Mouse (Mus musculus) heart, embryonic 14.5 days (tissue): ENCODE results near the gene Actl6a. TPM values are rescaled to one million over a fixed set of nuclear protein-coding genes. Genes with fewer than 3 reads are reported as not detected.
A peak's percentile ranks its signal among the peaks of the same experiment; 100 is the strongest.
"Not testable (repeated sequence)": the region's sequence is repeated elsewhere in the genome, so short reads cannot be mapped to it uniquely, and the experiment has no call there.

ENCODE experiments used
- ATAC-seq: fragments of 200-750 bp; cut with Nextera tagmentation; 2 replicates; pipeline ENCODE4 v1.8.0; 2017; ENCODE audit warnings: low read depth, moderate TSS enrichment; ENCODE audit not compliant: insufficient number of reproducible peaks, insufficient read depth, low FRiP score
- H3K27ac ChIP-seq, 2 experiments: fragments of 200-500 bp in 1 of 2; fragments of 300-500 bp in 1 of 2; sonication (generic) in 1 of 2; replicated peaks in 1 of 2; 2 replicates each; pipeline ENCODE4 v1.5.1; 2012 to 2014; ENCODE audit warnings: low read depth in 2 of 2, low read length in 2 of 2, control low read depth in 1 of 2, mild to moderate bottlenecking in 1 of 2, mixed read lengths in 1 of 2; ENCODE audit not compliant: control insufficient read depth in 1 of 2, insufficient read depth in 1 of 2
- H3K27me3 ChIP-seq: fragments of 300-500 bp; sonication (generic); 2 replicates; pipeline ENCODE4 v1.6.1; 2014; ENCODE audit warnings: mild to moderate bottlenecking, low read length, control low read depth; ENCODE audit not compliant: control insufficient read depth, insufficient read depth
- H3K36me3 ChIP-seq: fragments of 300-500 bp; sonication (generic); 2 replicates; pipeline ENCODE4 v1.6.1; 2014; ENCODE audit warnings: mild to moderate bottlenecking, control low read depth, low read length, mixed read lengths; ENCODE audit not compliant: control insufficient read depth, insufficient read depth
- H3K4me1 ChIP-seq, 2 experiments: fragments of 200-500 bp in 1 of 2; fragments of 300-500 bp in 1 of 2; sonication (generic) in 1 of 2; 2 replicates each; pipeline ENCODE4 v1.6.1; 2012 to 2014; ENCODE audit warnings: low read length in 2 of 2, control low read depth in 1 of 2, mixed read lengths in 1 of 2; ENCODE audit not compliant: control insufficient read depth in 2 of 2, insufficient read depth in 2 of 2
- H3K4me2 ChIP-seq: fragments of 300-500 bp; sonication (generic); 2 replicates; pipeline ENCODE4 v1.6.1; 2014; ENCODE audit warnings: mild to moderate bottlenecking, low read length
- H3K4me3 ChIP-seq, 2 experiments: fragments of 200-500 bp in 1 of 2; fragments of 300-500 bp in 1 of 2; sonication (generic) in 1 of 2; 2 replicates each; pipeline ENCODE4 v1.5.1; 2012 to 2014; ENCODE audit warnings: low read length in 2 of 2, mild to moderate bottlenecking in 2 of 2, control low read depth in 1 of 2, low read depth in 1 of 2, moderate library complexity in 1 of 2; ENCODE audit not compliant: control insufficient read depth in 1 of 2, insufficient read depth in 1 of 2
- H3K9ac ChIP-seq: fragments of 300-500 bp; sonication (generic); 2 replicates; pipeline ENCODE4 v1.6.1; 2014; ENCODE audit warnings: mild to moderate bottlenecking, low read length
- H3K9me3 ChIP-seq: fragments of 300-500 bp; sonication (generic); 2 replicates; pipeline ENCODE4 v1.6.1; 2016; ENCODE audit warnings: low read length, control low read depth; ENCODE audit not compliant: control insufficient read depth
- WGBS: fragments of 180-500 bp; shearing (Covaris S2); extraction: QIAGEN DNeasy Blood & Tissue Kit; methylation state at CpG from one replicate; pipeline ENCODE4 v1.1.7; 2014; 5-methylcytosine and 5-hydroxymethylcytosine counted together
- polyA plus RNA-seq: library from polyadenylated mRNA; unstranded; fragments of >200 nt; fragmentation: Nextera tagmentation; extraction: Ambion mirVana; gene quantifications from 2 replicates; pipeline ENCODE4 v1.2.1, GENCODE M21; 2014

The Actl6a gene
- polyA plus RNA-seq, result 83.9 and 89.5 TPM in 2 replicates

- H3K4me2 ChIP-seq, H3K9me3 ChIP-seq, H3K27ac ChIP-seq, H3K4me3 ChIP-seq, H3K36me3 ChIP-seq, ATAC-seq, H3K9ac ChIP-seq, H3K27me3 ChIP-seq: not testable (repeated sequence)
- WGBS, result 71% methylated on average over 9 of the region's 9 CpGs
- H3K4me1 ChIP-seq, result peaks cover 0 to 10% of the 10 kb centered on the region in 2 experiments; a peak in 3 of 4 replicates
Observed at GRCm38 (mm10) chr3:32705647-32706348, at the start of gene Actl6a. TSS of gene Actl6a (plus strand) at chr3:32706298.

GRCm38 (mm10) chr3:32656398-32656994, 49.6 kb upstream of the Actl6a start:
- Histone ChIP-seq H3K27me3 (no peaks in the 10 kb centered on the region), H3K9me3 (no peaks in the 10 kb centered on the region), H3K4me2 (no peak overlapping the region), H3K36me3 (no peaks in the 10 kb centered on the region), H3K4me3 (no peak overlapping the region), H3K4me1 (peaks cover 5 to 7% of the 10 kb centered on the region in 2 experiments; a peak in 3 of 4 replicates), H3K9ac (no peak overlapping the region), H3K27ac (no peak overlapping the region)
- 64% methylated on average over 10 of the region's 10 CpGs for WGBS
- no peak for ATAC-seq

DNA sequence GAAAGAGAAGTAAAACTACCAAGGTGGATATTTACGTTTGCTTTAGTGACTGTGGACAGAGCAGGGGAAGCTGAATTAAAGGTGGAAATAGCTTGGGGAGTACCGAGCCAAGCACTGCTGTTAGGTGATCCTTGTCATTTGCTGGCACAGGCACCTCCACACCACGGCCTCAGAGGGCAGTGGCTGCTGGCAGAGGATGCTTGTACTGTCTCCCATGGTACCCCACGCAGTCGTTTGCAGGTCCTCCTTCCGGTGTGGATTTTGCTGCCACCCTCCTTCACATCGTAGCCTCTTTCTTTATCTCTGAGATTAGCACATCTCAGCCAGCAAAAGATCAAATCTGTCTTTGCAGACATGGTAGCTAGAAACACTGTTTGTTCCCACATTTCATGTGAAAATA, 47.7 kb upstream of the Actl6a start:
- Histone ChIP-seq H3K4me2 (peak overlapping the region; percentile 77), H3K9ac (peak overlapping the region; percentile 72), H3K4me3 (peak overlapping the region; percentile 42 to 53), H3K36me3 (no peaks in the 10 kb centered on the region), H3K4me1 (peaks cover 5 to 7% of the 10 kb centered on the region in 2 experiments; a peak in 3 of 4 replicates), H3K27ac (0 out of 4 replicates have a peak overlapping the region, but pooled peaks of 1 of the 2 experiments have one; percentile 55), H3K9me3 (no peaks in the 10 kb centered on the region), H3K27me3 (no peaks in the 10 kb centered on the region)
- no peak for ATAC-seq
- WGBS, result 28% methylated on average over 7 of the region's 7 CpGs

DNA sequence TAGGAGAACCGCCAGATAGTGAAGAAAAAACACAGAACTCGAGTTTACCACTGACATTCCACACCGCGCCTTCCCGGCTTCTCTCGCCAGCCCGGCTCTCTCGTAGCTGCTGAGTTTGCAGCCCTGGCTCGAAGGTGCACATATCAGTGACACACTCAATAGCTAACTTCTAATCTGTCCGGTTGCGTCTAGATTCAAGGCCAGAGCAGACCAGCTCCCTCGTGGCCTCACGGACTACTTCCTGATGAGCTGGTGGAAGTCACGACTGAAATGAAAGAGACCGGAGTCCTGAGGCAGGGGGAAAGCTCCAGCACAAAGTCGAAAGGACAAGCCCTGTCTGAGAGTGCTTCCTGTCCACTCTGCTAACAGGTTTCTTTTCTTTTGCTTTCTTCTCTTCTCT, 47.3 kb upstream of the Actl6a start:
- no peaks in the 10 kb centered on the region for H3K9me3 ChIP-seq
- no peaks in the 10 kb centered on the region for H3K36me3 ChIP-seq
- WGBS, result 10% methylated on average over 16 of the region's 16 CpGs
- peak overlapping the region; percentile 42 to 53 for H3K4me3 ChIP-seq
- peak overlapping the region; percentile 5 to 55; a peak in 2 of 4 replicates for H3K27ac ChIP-seq
- peaks cover 5 to 7% of the 10 kb centered on the region in 2 experiments; a peak in 3 of 4 replicates for H3K4me1 ChIP-seq
- peak overlapping the region; percentile 77 for H3K4me2 ChIP-seq
- no peak for ATAC-seq
- H3K27me3 ChIP-seq, result no peaks in the 10 kb centered on the region
- peak overlapping the region; percentile 72 for H3K9ac ChIP-seq

DNA sequence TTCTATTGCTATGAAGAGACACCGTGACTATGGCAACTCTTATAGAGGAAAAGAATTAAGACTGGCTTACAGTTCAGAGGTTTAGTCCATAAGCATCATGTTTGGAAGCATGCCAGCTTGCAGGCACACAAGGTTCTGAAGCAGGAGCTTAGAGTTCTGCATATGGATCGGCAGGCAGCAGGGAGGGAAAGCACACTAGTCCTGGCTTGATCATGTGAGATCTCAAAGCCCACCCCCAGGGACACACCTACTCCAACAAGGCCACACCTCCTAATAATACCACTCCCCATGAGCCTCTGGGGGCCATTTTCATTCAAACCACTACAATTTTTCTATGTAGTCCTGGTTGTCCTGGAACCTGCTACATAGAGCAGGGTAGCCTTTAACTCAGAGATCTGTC, 46.6 kb upstream of the Actl6a start:
- Histone ChIP-seq H3K4me1 (peaks cover 5 to 9% of the 10 kb centered on the region in 2 experiments; a peak in 3 of 4 replicates), H3K36me3 (no peaks in the 10 kb centered on the region), H3K9ac (no peak overlapping the region), H3K27ac (no peak overlapping the region), H3K4me3 (no peak overlapping the region), H3K4me2 (no peak overlapping the region), H3K27me3 (no peaks in the 10 kb centered on the region), H3K9me3 (no peaks in the 10 kb centered on the region)
- ATAC-seq, result no peak
- WGBS, result 95% methylated on average over 2 of the region's 2 CpGs

DNA sequence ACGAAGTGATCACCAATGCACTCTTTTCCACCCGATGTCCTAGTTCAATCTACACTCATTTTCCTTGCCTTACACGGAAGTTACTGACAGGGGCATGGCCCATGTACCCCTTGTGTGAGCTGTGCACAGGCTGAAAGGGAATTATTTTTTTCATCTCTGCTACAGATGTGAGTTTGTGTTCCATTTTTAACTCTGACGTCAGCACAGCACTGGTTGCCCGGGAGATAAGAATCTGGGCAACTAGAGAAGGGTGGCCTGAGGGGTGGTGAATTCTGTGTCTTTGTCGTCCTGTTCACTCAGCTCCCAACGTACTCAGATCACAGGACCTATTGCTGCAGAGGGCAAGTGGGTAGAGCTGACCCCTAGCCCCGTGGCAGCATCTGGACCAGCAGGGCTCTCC, 45.8 kb upstream of the Actl6a start:
- H3K27me3 ChIP-seq, result no peaks in the 10 kb centered on the region
- no peak overlapping the region for H3K9ac ChIP-seq
- no peak overlapping the region for H3K4me3 ChIP-seq
- H3K4me2 ChIP-seq, result no peak overlapping the region
- ATAC-seq, result no peak
- H3K36me3 ChIP-seq, result no peaks in the 10 kb centered on the region
- 52% methylated on average over 8 of the region's 8 CpGs for WGBS
- H3K4me1 ChIP-seq, result peaks cover 5 to 10% of the 10 kb centered on the region in 2 experiments; a peak in 3 of 4 replicates
- H3K27ac ChIP-seq, result no peak overlapping the region
- H3K9me3 ChIP-seq, result no peaks in the 10 kb centered on the region

DNA sequence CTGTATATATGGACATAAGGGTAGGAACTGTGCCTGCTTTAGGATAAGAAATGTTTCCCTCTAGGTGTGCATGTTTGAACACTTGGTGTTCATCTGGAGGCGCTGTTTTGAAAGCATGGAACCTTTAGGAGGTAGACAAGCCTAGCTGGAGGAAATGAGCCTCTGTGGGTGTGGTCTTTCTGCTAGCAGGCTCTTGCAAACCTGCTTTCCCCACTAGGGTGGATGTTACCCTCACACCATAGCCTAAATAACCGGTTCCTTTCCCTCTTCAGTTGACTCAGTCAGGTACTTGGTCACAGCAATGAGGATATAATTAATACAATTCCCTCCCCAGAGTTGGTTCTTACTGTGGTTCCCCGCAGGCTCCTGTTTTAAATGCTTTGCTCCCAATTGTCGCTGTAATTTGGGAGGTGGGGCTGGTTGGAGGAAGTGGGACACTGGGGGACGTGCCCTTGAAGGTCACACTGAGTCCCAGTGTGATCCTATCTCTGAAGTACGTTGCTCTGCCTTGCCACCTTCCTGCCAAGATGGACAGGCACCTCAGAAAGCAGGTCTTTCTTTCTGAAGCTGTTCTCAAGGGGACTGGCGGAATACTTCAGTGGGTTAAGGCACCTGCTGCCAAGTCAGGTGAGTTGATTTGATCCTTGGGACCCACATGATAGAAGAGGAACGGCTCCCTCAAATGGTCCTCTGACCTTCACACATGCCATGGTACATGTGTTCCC, 45.1 kb upstream of the Actl6a start:
- WGBS, result 55% methylated on average over 8 of the region's 8 CpGs
- no peaks in the 10 kb centered on the region for H3K27me3 ChIP-seq
- no peak overlapping the region for H3K27ac ChIP-seq
- no peak overlapping the region for H3K4me2 ChIP-seq
- no peak for ATAC-seq
- no peak overlapping the region for H3K4me3 ChIP-seq
- peaks cover 5 to 10% of the 10 kb centered on the region in 2 experiments; a peak in 3 of 4 replicates for H3K4me1 ChIP-seq
- H3K36me3 ChIP-seq, result no peaks in the 10 kb centered on the region
- H3K9me3 ChIP-seq, result no peaks in the 10 kb centered on the region
- H3K9ac ChIP-seq, result no peak overlapping the region
